Mouse (Mus musculus): ENCODE results near the gene Cd79b. TPM values are rescaled to one million over a fixed set of nuclear protein-coding genes. Genes with fewer than 3 reads are reported as not detected.

Gene Cd79b
- polyA plus RNA-seq, 1 experiment from 2014 or later = 0.95 TPM

- Histone ChIP-seq H3K27me3 (replicated peaks; ENCODE audit: control insufficient read depth, insufficient read depth, low read length) (no peaks in the 10 kb centered on the region), H3K36me3 (ENCODE audit: control insufficient read depth, insufficient read depth, low read length) (no peaks in the 10 kb centered on the region), H3K9ac (ENCODE audit: low read length) (no peak overlapping the region), H3K9me3 (replicated peaks; ENCODE audit: control insufficient read depth, low read length) (no peaks in the 10 kb centered on the region), H3K4me1 (ENCODE audit: control insufficient read depth, insufficient read depth, low read length) (no peaks in the 10 kb centered on the region), H3K4me2 (ENCODE audit: low read length) (no peak overlapping the region), H3K4me3 (ENCODE audit: low read depth, low read length) (no peak overlapping the region), H3K27ac (ENCODE audit: low read depth, low read length) (no peak overlapping the region)
- no peak for ATAC-seq
- DNase-seq (ENCODE audit: low spot score) = peak; percentile 31
- 60% methylated on average over 8 of the region's 8 CpGs for WGBS
Measured at GRCm38 (mm10) chr11:106289369-106289768, 25.2 kb downstream of the Cd79b start.

- ATAC-seq (no peak), DNase-seq (ENCODE audit: low spot score) (peak; percentile 29)
- no peak overlapping the region for H3K27ac ChIP-seq (ENCODE audit: low read depth, low read length)
- 66% methylated on average over 11 of the region's 11 CpGs for WGBS
- no peaks in the 10 kb centered on the region for H3K27me3 ChIP-seq (replicated peaks; ENCODE audit: control insufficient read depth, insufficient read depth, low read length)
- H3K36me3 ChIP-seq (ENCODE audit: control insufficient read depth, insufficient read depth, low read length) = no peaks in the 10 kb centered on the region
- no peak overlapping the region for H3K4me2 ChIP-seq (ENCODE audit: low read length)
- no peak overlapping the region for H3K9ac ChIP-seq (ENCODE audit: low read length)
- no peak overlapping the region for H3K4me3 ChIP-seq (ENCODE audit: low read depth, low read length)
- no peaks in the 10 kb centered on the region for H3K4me1 ChIP-seq (ENCODE audit: control insufficient read depth, insufficient read depth, low read length)
- no peaks in the 10 kb centered on the region for H3K9me3 ChIP-seq (replicated peaks; ENCODE audit: control insufficient read depth, low read length)
Measured at GRCm38 (mm10) chr11:106286987-106287386, 27.6 kb downstream of the Cd79b start.

DNA sequence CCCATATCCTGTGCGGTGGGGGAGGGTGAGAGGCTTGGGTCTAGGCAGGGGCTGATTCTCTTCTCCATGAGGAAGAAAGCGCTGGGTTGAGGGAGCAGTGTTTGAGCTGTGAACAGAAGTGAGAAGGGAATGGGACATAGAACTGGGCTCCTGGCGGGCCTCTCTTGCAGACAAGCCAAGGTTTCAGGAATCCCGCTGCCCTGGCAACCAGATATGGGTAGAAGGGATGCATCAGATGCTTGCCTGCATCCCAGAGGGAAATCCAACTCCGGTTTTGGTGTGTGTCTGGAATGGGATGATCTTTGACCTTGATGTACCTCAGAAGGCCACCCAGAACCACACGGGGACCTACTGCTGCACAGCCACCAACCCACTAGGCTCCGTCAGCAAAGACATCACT, 28.4 kb downstream of the Cd79b start:
- Histone ChIP-seq H3K4me1 (ENCODE audit: control insufficient read depth, insufficient read depth, low read length) (no peaks in the 10 kb centered on the region), H3K9ac (ENCODE audit: low read length) (no peak overlapping the region), H3K9me3 (replicated peaks; ENCODE audit: control insufficient read depth, low read length) (no peaks in the 10 kb centered on the region), H3K27ac (ENCODE audit: low read depth, low read length) (no peak overlapping the region), H3K27me3 (replicated peaks; ENCODE audit: control insufficient read depth, insufficient read depth, low read length) (no peaks in the 10 kb centered on the region), H3K4me2 (ENCODE audit: low read length) (no peak overlapping the region), H3K36me3 (ENCODE audit: control insufficient read depth, insufficient read depth, low read length) (no peaks in the 10 kb centered on the region), H3K4me3 (ENCODE audit: low read depth, low read length) (no peak overlapping the region)
- ATAC-seq (no peak), DNase-seq (ENCODE audit: low spot score) (no peak)
- WGBS = 90% methylated on average over 7 of the region's 7 CpGs

DNA sequence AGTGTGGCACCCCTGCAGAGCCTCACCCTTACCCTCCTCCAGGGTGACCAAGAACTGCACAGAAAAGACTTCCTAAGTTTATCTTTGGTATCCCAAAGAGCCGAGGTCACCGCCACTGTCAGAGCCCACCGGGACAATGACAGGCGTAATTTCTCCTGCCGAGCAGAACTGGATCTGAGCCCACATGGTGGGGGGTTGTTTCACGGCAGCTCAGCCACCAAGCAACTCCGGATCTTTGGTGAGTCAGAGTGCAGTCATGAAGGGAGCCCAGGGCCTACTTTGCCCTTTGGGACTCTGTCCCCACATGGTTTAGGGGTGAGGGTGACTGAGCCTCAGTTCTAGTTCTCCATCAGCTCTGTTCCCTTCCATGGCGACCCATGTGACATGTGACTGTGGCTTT, 30.4 kb downstream of the Cd79b start:
- Histone ChIP-seq H3K4me1 (ENCODE audit: control insufficient read depth, insufficient read depth, low read length) (no peaks in the 10 kb centered on the region), H3K9ac (ENCODE audit: low read length) (no peak overlapping the region), H3K27ac (ENCODE audit: low read depth, low read length) (no peak overlapping the region), H3K9me3 (replicated peaks; ENCODE audit: control insufficient read depth, low read length) (no peaks in the 10 kb centered on the region), H3K36me3 (ENCODE audit: control insufficient read depth, insufficient read depth, low read length) (no peaks in the 10 kb centered on the region), H3K27me3 (replicated peaks; ENCODE audit: control insufficient read depth, insufficient read depth, low read length) (no peaks in the 10 kb centered on the region), H3K4me2 (ENCODE audit: low read length) (no peak overlapping the region), H3K4me3 (ENCODE audit: low read depth, low read length) (no peak overlapping the region)
- ATAC-seq (no peak), DNase-seq (ENCODE audit: low spot score) (no peak)
- WGBS = 72% methylated on average over 8 of the region's 8 CpGs

GRCm38 (mm10) chr11:106283371-106283770, 31.2 kb downstream of the Cd79b start:
- Histone ChIP-seq H3K4me2 (ENCODE audit: low read length) (no peak overlapping the region), H3K4me1 (ENCODE audit: control insufficient read depth, insufficient read depth, low read length) (no peaks in the 10 kb centered on the region), H3K27me3 (replicated peaks; ENCODE audit: control insufficient read depth, insufficient read depth, low read length) (no peaks in the 10 kb centered on the region), H3K27ac (ENCODE audit: low read depth, low read length) (no peak overlapping the region), H3K36me3 (ENCODE audit: control insufficient read depth, insufficient read depth, low read length) (no peaks in the 10 kb centered on the region), H3K4me3 (ENCODE audit: low read depth, low read length) (no peak overlapping the region), H3K9ac (ENCODE audit: low read length) (no peak overlapping the region), H3K9me3 (replicated peaks; ENCODE audit: control insufficient read depth, low read length) (no peaks in the 10 kb centered on the region)
- ATAC-seq (no peak), DNase-seq (ENCODE audit: low spot score) (no peak)
- WGBS = 82% methylated on average over 4 of the region's 4 CpGs

DNA sequence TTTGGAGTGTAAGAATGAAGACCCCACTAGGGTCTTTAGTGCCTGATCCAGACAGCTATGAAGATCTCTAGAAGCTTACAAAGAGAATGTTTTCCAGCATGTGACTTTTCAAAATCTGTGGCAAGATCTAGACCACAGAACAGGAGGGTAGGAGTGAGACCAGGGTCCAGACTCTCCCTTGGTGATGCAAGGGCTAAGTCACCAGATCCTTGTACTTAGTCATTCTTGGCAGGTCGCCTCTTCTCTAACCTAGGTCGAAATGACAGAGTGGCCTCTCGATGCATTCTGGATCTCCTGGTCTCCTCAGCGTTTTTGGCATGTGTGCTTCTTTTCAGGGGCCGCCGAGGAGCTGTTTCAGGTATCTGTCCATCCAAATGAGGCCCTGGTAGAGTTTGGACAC, 32.1 kb downstream of the Cd79b start:
- Histone ChIP-seq H3K27me3 (replicated peaks; ENCODE audit: control insufficient read depth, insufficient read depth, low read length) (no peaks in the 10 kb centered on the region), H3K4me1 (ENCODE audit: control insufficient read depth, insufficient read depth, low read length) (no peaks in the 10 kb centered on the region), H3K9ac (ENCODE audit: low read length) (no peak overlapping the region), H3K36me3 (ENCODE audit: control insufficient read depth, insufficient read depth, low read length) (no peaks in the 10 kb centered on the region), H3K27ac (ENCODE audit: low read depth, low read length) (no peak overlapping the region), H3K4me3 (ENCODE audit: low read depth, low read length) (no peak overlapping the region), H3K9me3 (replicated peaks; ENCODE audit: control insufficient read depth, low read length) (no peaks in the 10 kb centered on the region), H3K4me2 (ENCODE audit: low read length) (no peak overlapping the region)
- ATAC-seq (no peak), DNase-seq (ENCODE audit: low spot score) (no peak)
- 90% methylated on average over 6 of the region's 6 CpGs for WGBS

DNA sequence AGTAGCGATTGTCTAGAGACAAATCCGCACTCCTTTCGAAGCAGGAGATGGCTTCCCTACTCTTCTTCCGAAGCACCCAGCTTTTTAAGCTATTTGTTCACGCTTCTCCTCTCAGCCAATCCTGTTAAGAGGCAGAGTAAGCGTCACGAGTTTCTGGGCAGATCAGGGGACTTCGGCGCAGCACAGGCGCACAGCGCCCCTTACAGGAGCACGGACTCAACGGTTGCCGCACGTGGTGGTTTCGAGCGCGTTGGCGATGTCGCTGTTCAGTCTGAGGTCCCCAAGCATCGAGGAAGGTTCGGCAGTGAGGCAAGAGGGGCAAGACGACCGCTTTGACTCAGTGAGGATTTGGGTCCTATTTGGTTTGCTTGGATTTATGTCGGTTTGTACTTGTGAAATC, 38.1 kb downstream of the Cd79b start, which contains the start of gene Tcam1:
Gene Tcam1, plus strand, starts transcription at position 219 of the 400 bp plus-strand sequence.
- Histone ChIP-seq H3K4me2 (ENCODE audit: low read length) (peak within 1 kb of the TSS; percentile 43), H3K27ac (ENCODE audit: low read depth, low read length) (no peak within 1 kb of the TSS), H3K27me3 (replicated peaks; ENCODE audit: control insufficient read depth, insufficient read depth, low read length) (no peaks in the 10 kb centered on the region), H3K9ac (ENCODE audit: low read length) (no peak within 1 kb of the TSS), H3K36me3 (ENCODE audit: control insufficient read depth, insufficient read depth, low read length) (no peaks in the 10 kb centered on the region), H3K4me3 (ENCODE audit: low read depth, low read length) (no peak within 1 kb of the TSS), H3K9me3 (replicated peaks; ENCODE audit: control insufficient read depth, low read length) (no peaks in the 10 kb centered on the region), H3K4me1 (ENCODE audit: control insufficient read depth, insufficient read depth, low read length) (peaks cover 11% of the 10 kb centered on the region)
- ATAC-seq (peak; percentile 44), DNase-seq (ENCODE audit: low spot score) (peak; percentile 97)
- WGBS = 11% methylated on average over 25 of the region's 25 CpGs

DNA sequence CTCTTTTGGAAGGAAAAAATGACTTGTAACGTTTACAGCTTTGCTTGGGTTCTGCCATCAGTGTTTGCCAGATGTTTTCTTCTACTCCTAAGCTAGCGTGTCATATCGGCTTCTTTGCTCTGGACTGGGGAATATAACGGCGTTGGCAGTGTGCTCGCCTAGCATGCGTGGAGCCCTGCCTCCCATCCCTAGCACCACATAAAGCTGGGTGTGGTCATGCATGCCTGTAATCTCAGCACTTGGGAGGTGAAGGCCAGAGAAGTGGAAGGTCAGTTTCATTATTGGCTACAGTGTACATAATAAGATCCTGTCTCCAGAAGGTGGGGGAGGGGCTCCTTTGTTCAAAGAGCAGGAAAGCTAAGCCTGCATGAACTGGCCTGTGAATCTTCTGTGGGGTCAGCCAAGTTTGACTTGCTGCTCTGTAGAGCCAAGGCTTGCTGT, 39.6 kb downstream of the Cd79b start:
- no peak for ATAC-seq

DNA sequence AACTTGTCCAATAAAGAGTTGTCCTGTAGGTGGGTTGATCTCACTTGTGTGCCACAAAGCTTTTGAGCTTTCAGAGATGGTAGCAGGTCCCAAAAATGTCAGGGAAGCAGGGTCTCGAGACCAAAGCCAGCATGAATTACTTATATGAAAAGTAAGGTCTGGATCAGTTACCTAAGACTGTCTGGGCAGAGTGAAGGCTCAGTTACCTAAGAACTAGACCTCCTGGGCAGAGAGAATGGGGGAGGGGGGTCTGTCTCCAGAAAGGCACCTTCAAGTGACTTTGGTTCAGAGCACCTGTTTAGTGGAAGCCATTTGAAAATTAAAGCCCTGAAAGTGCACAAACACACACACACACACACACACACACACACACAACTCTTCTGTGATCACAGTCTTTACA, 40.2 kb downstream of the Cd79b start:
- Histone ChIP-seq H3K27ac (ENCODE audit: low read depth, low read length) (no peak overlapping the region), H3K4me1 (ENCODE audit: control insufficient read depth, insufficient read depth, low read length) (peaks cover 18% of the 10 kb centered on the region), H3K4me3 (ENCODE audit: low read depth, low read length) (no peak overlapping the region), H3K27me3 (replicated peaks; ENCODE audit: control insufficient read depth, insufficient read depth, low read length) (no peaks in the 10 kb centered on the region), H3K4me2 (ENCODE audit: low read length) (no peak overlapping the region), H3K9ac (ENCODE audit: low read length) (no peak overlapping the region), H3K9me3 (replicated peaks; ENCODE audit: control insufficient read depth, low read length) (no peaks in the 10 kb centered on the region), H3K36me3 (ENCODE audit: control insufficient read depth, insufficient read depth, low read length) (no peaks in the 10 kb centered on the region)
- no peak for DNase-seq (ENCODE audit: low spot score)
- ATAC-seq = no peak
- WGBS = 92% methylated on average over 1 of the region's 1 CpGs

More for the DNA sequence above, 39.6 kb downstream of the Cd79b start:
- no peak for DNase-seq (ENCODE audit: low spot score)
- WGBS = 85% methylated on average over 7 of the region's 7 CpGs
- Histone ChIP-seq H3K27ac (ENCODE audit: low read depth, low read length) (no peak overlapping the region), H3K9me3 (replicated peaks; ENCODE audit: control insufficient read depth, low read length) (no peaks in the 10 kb centered on the region), H3K4me2 (ENCODE audit: low read length) (no peak overlapping the region), H3K36me3 (ENCODE audit: control insufficient read depth, insufficient read depth, low read length) (no peaks in the 10 kb centered on the region), H3K9ac (ENCODE audit: low read length) (no peak overlapping the region), H3K27me3 (replicated peaks; ENCODE audit: control insufficient read depth, insufficient read depth, low read length) (no peaks in the 10 kb centered on the region), H3K4me3 (ENCODE audit: low read depth, low read length) (no peak overlapping the region), H3K4me1 (ENCODE audit: control insufficient read depth, insufficient read depth, low read length) (peaks cover 18% of the 10 kb centered on the region)
